Mouse (Mus musculus): ENCODE results near the gene Fbxo46. TPM values are rescaled to one million over a fixed set of nuclear protein-coding genes. Genes with fewer than 3 reads are reported as not detected.
"Not testable (repeated sequence)": the region's sequence is repeated elsewhere in the genome, so short reads cannot be mapped to it uniquely, and the experiment has no call there.

Fbxo46 gene
- total RNA-seq, 2 experiments from 2014 or later: 13.2 to 14.2 TPM

GRCm38 (mm10) chr7:19129396-19129795 is 9.7 kb downstream of the Fbxo46 start:
- no peak for DNase-seq (ENCODE audit: extremely low spot score in 1 of 2, low spot score in 1 of 2)

- DNase-seq (ENCODE audit: extremely low spot score in 1 of 2, low spot score in 1 of 2): no peak
Observed at GRCm38 (mm10) chr7:19130657-19131056, 11.0 kb downstream of the Fbxo46 start.

GRCm38 (mm10) chr7:19131324-19131848 is 11.7 kb downstream of the Fbxo46 start:
- DNase-seq (ENCODE audit: extremely low spot score in 1 of 2, low spot score in 1 of 2): peak; percentile 87 to 94

GRCm38 (mm10) chr7:19136168-19136567 is 16.5 kb downstream of the Fbxo46 start:
- DNase-seq (ENCODE audit: extremely low spot score in 1 of 2, low spot score in 1 of 2): no peak

GRCm38 (mm10) chr7:19136673-19137334 is 17.1 kb downstream of the Fbxo46 start:
- no peak for DNase-seq (ENCODE audit: extremely low spot score in 1 of 2, low spot score in 1 of 2)

- peak; percentile 52 to 79 for DNase-seq (ENCODE audit: extremely low spot score in 1 of 2, low spot score in 1 of 2)
Observed at GRCm38 (mm10) chr7:19137380-19137779, 17.7 kb downstream of the Fbxo46 start.

- DNase-seq (ENCODE audit: extremely low spot score in 1 of 2, low spot score in 1 of 2): no peak
Observed at GRCm38 (mm10) chr7:19146793-19147192, 27.1 kb downstream of the Fbxo46 start.

- DNase-seq (ENCODE audit: extremely low spot score in 1 of 2, low spot score in 1 of 2): no peak
Observed at GRCm38 (mm10) chr7:19147497-19148045, 27.9 kb downstream of the Fbxo46 start.

- DNase-seq (ENCODE audit: extremely low spot score in 1 of 2, low spot score in 1 of 2): no peak
Observed at GRCm38 (mm10) chr7:19148180-19148874, 28.7 kb downstream of the Fbxo46 start.

GRCm38 (mm10) chr7:19148875-19149541 is 29.3 kb downstream of the Fbxo46 start, which contains the start of gene Qpctl:
TSS of gene Qpctl (minus strand) at chr7:19149291.
- peak; percentile 84 for DNase-seq (ENCODE audit: extremely low spot score in 1 of 2, low spot score in 1 of 2)

GRCm38 (mm10) chr7:19149626-19150025 is 30.0 kb downstream of the Fbxo46 start, which contains the start of gene Snrpd2:
TSS of gene Snrpd2 (plus strand) at chr7:19149722.
- peak; percentile 92 to 96 for DNase-seq (ENCODE audit: extremely low spot score in 1 of 2, low spot score in 1 of 2)

- not testable (repeated sequence) for DNase-seq (ENCODE audit: extremely low spot score in 1 of 2, low spot score in 1 of 2)
Observed at GRCm38 (mm10) chr7:19151121-19151520, 31.5 kb downstream of the Fbxo46 start.

GRCm38 (mm10) chr7:19154796-19155195 is 35.1 kb downstream of the Fbxo46 start:
- DNase-seq (ENCODE audit: extremely low spot score in 1 of 2, low spot score in 1 of 2): no peak

- DNase-seq (ENCODE audit: extremely low spot score in 1 of 2, low spot score in 1 of 2): no peak
Observed at GRCm38 (mm10) chr7:19155825-19156475, 36.3 kb downstream of the Fbxo46 start.

GRCm38 (mm10) chr7:19157160-19157800 is 37.6 kb downstream of the Fbxo46 start:
- DNase-seq (ENCODE audit: extremely low spot score in 1 of 2, low spot score in 1 of 2): peak; percentile 96 to 97

GRCm38 (mm10) chr7:19158601-19159000 is 38.9 kb downstream of the Fbxo46 start:
- no peak for DNase-seq (ENCODE audit: extremely low spot score in 1 of 2, low spot score in 1 of 2)

GRCm38 (mm10) chr7:19159411-19159810 is 39.8 kb downstream of the Fbxo46 start:
- no peak for DNase-seq (ENCODE audit: extremely low spot score in 1 of 2, low spot score in 1 of 2)

- DNase-seq (ENCODE audit: extremely low spot score in 1 of 2, low spot score in 1 of 2): no peak
Observed at GRCm38 (mm10) chr7:19160115-19160514, 40.5 kb downstream of the Fbxo46 start.

GRCm38 (mm10) chr7:19162928-19163327 is 43.3 kb downstream of the Fbxo46 start:
- DNase-seq (ENCODE audit: extremely low spot score in 1 of 2, low spot score in 1 of 2): no peak

- no peak for DNase-seq (ENCODE audit: extremely low spot score in 1 of 2, low spot score in 1 of 2)
Observed at GRCm38 (mm10) chr7:19163752-19164151, 44.1 kb downstream of the Fbxo46 start.
